Mouse (Mus musculus) retina, adult 2 months (tissue): ENCODE data around the gene Atl3.
"Not testable (repeated sequence)": the region's sequence is repeated elsewhere in the genome, so short reads cannot be mapped to it uniquely, and the experiment has no call there.

Experiments used
- DNase-seq: peaks from one replicate; pipeline ENCODE4 v3.0.0-alpha.2; 2012; ENCODE audit warnings: low read depth, low spot score

The Atl3 gene

GRCm38 (mm10) chr19:7493352-7494186 is at the start of gene Atl3:
Gene Atl3 (plus strand): TSS chr19:7494040.
- DNase-seq: no peak

DNA sequence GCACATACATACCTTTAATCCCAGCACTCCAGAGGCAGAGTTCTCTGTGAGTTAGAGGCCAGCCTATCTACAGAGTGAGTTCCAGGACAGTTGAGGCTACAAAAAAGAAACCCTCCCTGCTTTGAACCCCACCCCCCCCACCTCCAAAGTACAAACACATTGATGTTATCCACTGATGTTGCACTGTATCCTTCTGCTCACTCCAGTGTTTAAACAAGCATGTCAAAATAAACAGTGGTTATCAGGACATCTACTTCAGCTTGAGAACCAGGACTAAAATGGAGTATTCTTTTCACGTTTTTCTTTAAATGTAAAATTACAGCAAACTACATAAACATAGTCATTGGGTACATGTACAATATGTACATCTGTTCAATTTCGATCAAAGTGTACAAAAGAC is 48.7 kb upstream of the Atl3 start:
- DNase-seq: no peak

GRCm38 (mm10) chr19:7445596-7445995 is 48.2 kb upstream of the Atl3 start:
- DNase-seq: no peak

DNA sequence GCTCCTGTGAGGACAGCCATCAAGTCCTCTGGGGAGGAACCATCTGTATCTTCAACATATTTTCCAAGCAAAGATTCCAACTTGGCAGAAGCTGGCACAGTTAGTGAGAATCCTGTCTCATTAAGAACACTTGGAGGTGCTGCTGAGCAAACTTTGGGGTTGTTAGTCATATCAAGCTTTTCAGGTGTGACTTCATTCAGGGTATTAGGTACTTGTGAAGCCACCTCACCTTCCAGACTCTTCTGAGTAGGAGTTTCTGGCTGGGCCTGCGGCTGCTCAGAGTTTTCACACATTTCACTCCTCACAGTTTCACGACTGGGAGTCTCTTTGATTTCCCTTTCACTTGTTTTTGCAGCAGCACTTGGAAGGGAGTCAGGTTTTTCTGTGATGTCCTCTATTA is 37.0 kb upstream of the Atl3 start:
- no peak for DNase-seq

GRCm38 (mm10) chr19:7458901-7459300 is 34.9 kb upstream of the Atl3 start:
- DNase-seq: no peak

DNA sequence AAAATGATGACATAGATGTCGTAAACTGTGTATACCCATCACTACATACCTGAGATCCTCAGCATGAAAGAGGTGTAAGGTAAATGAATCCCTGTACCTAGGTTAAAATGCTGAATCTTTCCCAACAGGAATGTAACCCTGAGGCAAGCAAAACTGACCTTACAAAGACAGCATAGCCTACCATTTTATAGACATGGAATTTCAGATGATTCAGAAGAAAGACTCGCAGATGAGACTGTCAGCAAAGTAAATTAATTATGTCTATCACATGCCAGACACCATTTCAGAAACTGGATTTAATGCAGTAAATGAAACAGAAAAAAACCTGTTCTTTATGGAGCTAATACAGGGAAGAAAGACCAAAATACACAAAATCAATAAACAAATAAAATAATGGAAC is 34.5 kb upstream of the Atl3 start:
- no peak for DNase-seq

GRCm38 (mm10) chr19:7467915-7468314 is 25.9 kb upstream of the Atl3 start:
- no peak for DNase-seq

DNA sequence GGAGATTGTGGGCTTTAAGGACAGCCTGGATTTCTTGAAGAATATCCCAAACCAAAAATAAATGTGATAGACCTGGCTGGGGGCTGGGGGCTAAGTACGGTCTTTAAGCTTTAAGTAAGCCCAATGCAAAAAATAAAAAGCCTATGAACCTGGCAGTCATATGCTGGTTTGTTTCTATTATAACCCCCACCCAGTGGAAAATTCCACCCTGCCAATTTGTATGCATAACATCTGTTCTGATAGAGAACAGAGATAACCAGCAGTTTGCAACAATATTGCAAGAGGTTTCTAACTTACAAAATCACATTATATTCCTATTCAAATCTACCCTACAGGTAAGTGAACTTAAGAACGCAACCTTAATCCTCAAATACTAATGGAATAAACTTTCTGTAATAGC is 23.2 kb upstream of the Atl3 start:
- DNase-seq: no peak

- no peak for DNase-seq
Observed at GRCm38 (mm10) chr19:7479751-7480248, 14.0 kb upstream of the Atl3 start.

DNA sequence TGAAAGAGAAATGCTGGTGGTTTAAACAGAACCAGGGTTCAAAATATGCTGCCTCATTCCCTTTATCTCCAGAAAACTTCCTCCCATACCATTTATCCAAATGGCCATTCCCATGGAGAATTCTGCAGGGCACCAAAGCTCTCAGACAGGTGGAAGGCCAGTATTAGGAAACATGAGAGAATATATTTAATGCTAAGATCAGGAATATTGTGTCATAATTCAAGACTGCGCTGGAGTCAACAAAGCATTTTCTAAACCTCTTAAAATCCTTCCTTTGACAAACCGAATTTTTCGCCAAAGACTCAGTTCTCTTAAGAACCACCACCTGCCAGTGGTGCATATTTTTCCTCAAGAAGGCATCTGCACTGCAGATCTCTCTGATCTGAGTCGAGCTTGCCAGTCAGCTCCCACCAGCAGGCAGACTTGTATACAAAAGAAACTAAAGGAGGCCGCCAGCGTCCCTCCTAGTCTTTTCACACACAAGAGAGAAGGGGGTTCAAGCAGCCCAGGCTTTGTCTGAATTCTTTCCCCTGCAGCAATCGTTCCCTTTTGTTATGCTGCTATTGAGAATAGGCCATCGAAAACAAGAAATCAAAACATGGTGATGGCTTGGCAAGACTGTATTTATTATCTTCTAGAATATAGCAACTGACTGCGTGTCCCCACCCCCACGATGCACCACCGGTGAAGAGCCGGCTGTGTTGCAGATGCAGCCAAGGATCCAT is 12.1 kb upstream of the Atl3 start:
- no peak for DNase-seq

- DNase-seq: no peak
Observed at GRCm38 (mm10) chr19:7482266-7482598, 11.6 kb upstream of the Atl3 start.

DNA sequence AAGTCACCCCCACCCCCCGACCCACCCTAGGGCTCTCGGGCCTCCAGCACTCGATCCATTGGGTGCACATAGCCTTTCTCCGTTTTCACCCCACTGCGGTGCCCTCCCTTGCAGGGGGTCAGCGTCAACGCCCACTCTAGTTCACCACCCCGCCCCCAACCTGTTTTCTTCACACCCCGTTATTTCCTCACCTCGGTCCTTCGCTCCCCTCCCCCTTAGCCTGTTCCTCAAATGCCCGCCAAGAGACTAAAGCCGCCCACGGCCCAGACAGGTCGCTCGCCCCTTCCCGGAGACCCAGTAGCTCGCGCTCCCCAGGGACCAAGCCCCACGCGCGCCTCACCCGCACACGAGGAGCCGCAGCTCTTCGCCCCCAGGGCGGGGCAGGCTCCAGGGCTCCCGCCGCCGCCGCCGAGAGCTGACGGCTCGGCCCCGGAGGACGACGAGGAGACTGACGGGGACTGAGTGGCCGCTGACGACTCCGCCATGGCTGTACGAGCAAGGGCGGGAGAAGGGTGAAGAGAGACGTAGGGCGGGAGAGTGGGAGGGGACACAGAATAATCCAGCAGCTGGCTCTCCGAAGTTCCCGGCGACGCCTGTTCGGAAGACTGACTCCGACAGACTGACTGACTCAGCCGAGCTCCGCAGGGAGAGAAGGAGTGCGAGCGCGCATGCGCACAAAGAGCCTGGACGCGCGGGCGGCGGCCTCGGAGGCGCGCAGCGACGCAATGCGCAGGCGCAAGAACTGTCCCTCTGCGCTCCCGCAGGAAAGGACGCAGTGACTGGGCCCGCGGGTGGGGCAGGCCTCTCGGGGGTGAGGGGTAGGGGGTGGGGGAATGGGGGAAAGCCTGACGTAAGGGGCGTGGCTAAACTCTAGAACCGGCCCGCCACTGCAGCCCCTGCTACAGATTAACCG is 11.0 kb upstream of the Atl3 start, which contains the start of gene Rtn3:
Gene Rtn3 (minus strand): TSS at position 683 of the 913 bp plus-strand sequence.
- peak; percentile 96 for DNase-seq

DNA sequence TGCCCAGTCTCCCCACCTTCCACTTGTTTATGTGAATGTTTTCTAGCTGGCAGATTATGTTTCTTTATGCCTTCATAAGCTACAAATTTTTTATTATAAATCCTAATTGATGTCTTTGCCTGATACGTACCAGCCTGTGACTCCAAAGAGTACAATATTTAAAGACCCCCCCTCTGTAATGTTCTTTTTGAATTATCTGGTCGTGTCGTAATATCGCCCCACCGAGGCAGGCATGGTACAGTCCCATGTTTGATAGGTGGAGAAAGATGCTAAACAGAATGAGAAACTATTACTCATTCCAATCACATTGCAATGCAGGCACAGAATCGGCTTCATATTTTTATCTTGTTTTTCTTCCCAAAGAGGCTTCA is 10.3 kb upstream of the Atl3 start:
- no peak for DNase-seq

DNA sequence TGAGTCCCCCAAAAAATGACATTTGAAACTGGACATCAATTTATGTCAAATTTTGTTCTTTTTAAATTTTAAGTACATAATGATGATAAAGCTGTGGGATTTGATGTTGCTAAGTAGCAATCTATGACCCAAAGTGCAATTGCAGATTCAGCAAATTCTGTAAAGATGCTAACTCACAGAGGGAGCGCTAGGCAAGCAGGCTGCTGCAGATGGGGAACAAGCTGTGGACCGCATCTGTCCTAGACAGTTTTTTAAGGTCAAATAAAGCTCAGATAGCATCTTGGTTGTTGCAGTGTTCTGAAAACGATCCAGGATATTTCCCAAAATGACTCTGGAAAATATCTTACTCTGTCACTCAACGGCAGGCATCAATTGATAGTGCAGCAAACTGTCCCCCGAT is 9.8 kb upstream of the Atl3 start:
- no peak for DNase-seq

DNA sequence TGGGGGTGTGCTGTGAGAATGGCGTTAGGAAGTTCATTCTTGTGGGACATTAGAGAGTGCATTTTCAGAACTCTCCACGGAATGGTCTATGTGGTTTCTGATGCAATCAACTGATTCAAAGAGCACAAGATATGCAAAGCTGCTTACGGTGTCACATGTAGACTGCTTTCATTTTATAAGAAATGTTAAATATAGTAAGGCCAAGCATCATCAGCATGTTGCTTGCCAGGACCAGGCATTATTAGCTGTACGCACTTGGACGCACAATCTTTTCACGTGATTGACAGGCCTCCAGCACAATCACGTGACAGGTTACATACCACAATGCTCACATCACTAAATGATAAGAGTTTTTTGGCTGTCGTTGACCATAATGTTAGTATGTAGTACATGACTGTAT is 6.2 kb upstream of the Atl3 start:
- DNase-seq: no peak

GRCm38 (mm10) chr19:7491960-7492359 is 1.9 kb upstream of the Atl3 start:
- DNase-seq: no peak

DNA sequence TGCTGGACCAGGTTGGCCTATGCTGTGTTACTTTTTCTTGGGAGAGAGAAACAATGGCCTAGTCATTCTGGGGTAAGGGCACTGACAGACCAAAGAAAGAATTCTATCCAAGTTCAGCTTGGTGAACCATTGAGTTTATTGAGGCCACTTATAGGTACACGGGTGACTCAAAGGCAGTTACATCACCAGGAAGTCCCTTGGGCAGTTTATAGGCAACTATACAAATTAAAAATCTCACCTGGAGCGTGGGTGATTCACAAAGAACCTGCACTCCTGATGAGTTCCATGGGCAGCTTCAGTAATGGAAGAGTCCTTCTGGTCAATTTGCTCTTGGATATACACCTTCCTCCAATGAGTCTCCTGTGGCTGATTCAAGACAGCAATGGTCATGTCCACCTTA is 1.2 kb upstream of the Atl3 start:
- no peak for DNase-seq

- DNase-seq: peak; percentile 78
Observed at GRCm38 (mm10) chr19:7494187-7495015, 561 bp downstream of the Atl3 start.

GRCm38 (mm10) chr19:7495221-7496038 is 1.6 kb downstream of the Atl3 start:
- no peak for DNase-seq

GRCm38 (mm10) chr19:7496070-7496469 is 2.2 kb downstream of the Atl3 start:
- not testable (repeated sequence) for DNase-seq
